Mouse (Mus musculus): ENCODE results near the gene Grin2b.

DNA sequence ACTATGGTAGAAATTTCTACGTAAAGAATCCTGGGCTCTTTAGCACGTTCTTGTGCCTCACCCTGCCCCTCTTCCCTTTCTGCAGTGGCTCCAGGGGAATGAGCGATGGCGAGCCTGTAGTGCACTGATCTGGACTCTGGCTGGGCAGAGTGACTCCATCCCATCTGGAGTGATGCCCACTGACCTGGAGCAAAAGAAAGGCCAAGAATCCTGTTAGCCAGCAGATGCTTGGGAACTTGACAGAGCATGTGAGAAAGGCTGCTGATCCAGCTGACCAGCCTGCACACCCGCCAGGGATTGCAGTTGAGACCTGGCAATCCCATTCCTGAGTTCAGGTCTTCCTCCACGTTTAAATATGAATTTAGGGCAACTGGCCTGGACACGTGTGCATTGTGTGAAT lies 178.6 kb downstream of the Grin2b start:
- no peak for TF ChIP-seq CTCF (IDR thresholded peaks at IDR 0.05; ENCODE audit: low read depth)
- TF ChIP-seq EP300 (IDR thresholded peaks at IDR 0.05; ENCODE audit: low read depth), result no peak

Data from liver, postnatal 0 days (tissue).